Mouse (Mus musculus) cerebellum, adult 9-10 months (tissue): Measurements from ENCODE around the gene Rab44.
A peak's percentile ranks its signal among the peaks of the same experiment; 100 is the strongest.
"Not testable (repeated sequence)": the region's sequence is repeated elsewhere in the genome, so short reads cannot be mapped to it uniquely, and the experiment has no call there.

ENCODE experiments used
- DNase-seq: peaks from one replicate; pipeline ENCODE4 v3.0.0; 2022

The Rab44 gene

GRCm38 (mm10) chr17:29091348-29091944, 22.5 kb upstream of the Rab44 start:
- DNase-seq: no peak

GRCm38 (mm10) chr17:29092497-29092896, 21.4 kb upstream of the Rab44 start:
- DNase-seq: no peak

- peak; percentile 72 for DNase-seq
Observed at GRCm38 (mm10) chr17:29093110-29093952, 20.6 kb upstream of the Rab44 start.

GRCm38 (mm10) chr17:29093961-29094309, 20.0 kb upstream of the Rab44 start:
- no peak for DNase-seq

DNA sequence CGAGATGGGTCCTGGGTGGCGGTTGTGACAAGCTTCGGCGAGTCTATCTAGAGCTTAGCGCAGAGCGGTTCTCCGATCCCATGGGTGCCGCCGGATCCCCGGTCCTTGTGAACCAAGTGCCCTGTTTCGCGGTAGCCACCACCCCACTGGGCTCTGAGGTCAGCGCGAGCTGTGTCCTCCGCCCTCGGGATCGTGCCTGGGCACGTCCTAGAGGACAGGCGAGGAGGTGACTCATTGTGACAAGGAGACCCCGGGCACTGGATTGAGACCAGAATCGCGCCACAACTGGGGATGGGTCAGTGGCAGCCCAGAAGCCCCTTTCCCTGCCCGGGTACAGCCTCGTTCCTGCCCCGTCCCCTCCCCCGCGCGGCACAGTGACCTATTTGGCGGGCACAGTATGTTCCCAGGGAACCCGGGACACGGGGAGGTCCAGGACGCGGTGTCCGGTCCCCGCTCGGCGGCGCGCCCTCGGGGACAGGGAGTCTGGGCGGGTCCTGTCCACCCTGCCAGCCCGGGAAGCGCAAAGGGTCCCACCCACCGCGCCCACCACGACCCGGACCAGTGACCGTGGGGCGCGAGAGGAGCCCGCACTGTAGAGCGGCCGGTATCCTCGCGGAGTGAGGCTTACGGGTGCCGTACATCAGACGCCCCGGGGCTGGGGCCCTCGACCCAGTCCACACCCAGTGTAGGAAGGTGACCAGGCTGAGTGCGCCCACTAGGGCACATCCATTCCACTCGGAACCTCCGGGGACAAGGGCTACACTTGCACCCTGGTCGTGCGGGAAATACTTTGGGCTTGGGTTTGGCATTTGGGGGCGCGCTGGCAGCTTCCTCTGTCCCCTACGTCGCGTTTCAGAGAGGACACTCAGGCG, 19.4 kb upstream of the Rab44 start:
- peak; percentile 62 for DNase-seq

DNA sequence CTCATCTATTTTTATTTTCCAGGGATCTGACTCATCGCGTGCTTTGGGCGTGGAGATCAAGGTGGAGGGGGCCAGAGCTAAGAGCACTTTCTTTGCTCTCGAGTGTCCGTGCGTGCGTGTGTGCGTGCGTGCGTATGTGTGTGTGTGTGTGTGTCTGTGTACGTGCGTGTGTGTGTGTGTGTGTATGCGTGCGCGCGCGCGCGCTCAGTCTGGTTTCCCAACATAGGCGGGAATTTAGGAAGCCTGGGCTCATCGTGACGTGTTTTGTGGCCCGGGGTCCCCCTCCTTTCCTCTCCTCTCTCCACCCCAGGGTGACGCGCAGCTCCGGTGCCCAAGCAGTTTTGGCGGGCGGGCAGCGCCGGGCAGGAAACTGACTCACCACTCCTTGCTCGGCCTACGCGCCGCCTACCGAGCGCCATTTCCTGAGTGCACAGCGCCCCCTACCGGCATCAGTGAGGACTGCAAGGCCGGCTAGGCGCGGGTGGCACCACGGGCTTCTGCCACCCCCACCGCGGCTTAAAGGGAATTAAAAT, 18.7 kb upstream of the Rab44 start:
- DNase-seq: peak; percentile 97

DNA sequence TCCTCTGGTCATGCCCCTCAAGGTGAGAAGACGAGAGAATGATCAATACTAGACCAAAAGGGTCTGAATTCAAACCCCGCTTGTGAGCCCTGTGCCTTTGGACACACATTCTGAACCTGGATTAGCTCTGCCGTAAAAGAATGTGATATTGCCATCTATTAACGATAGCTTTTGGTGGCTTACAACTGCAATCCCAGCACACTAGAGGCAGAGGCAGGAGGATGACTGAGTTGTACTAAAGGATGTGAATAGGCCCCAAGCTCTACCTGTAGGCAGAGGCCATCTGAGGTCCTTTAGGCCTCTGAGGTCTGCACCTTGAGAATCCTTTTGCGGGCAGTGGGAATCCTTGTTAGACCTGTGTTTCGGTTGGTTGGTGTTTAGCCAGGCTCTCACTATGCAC, 17.7 kb upstream of the Rab44 start:
- no peak for DNase-seq

DNA sequence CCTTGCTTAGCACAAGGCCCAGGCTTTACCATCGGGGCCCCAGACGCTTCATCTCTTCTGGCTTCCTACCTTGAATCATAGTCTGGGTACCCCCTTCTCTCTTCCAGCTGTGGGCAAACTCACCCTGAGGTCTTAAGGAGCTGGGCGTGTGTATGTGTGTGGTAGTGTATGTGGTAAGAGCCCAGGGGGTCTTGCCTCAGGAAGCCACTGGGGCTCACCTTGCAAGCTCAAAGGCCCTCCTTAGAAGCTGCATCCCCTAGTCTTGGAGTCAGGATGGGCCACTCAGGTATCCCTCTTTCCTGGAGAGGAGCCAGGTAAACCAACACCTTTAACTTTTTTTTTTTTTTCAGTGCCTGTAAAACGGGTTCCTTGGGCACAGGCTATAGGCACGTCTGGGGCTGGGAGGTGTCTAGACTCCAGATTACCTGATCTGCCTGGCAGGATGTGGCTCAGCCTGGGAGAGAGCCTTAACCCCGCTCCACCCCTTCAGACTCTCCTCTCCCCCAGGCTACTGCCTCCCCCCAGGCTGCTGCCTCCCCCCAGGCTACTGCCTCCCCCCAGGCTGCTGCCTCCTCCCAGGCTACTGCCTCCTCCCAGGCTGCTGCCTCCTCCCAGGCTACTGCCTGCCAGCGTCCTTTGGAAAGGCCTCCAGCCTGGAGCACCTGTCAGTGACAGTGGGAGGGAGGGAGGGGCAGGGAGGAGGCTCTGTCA, 16.9 kb upstream of the Rab44 start:
- no peak for DNase-seq

DNA sequence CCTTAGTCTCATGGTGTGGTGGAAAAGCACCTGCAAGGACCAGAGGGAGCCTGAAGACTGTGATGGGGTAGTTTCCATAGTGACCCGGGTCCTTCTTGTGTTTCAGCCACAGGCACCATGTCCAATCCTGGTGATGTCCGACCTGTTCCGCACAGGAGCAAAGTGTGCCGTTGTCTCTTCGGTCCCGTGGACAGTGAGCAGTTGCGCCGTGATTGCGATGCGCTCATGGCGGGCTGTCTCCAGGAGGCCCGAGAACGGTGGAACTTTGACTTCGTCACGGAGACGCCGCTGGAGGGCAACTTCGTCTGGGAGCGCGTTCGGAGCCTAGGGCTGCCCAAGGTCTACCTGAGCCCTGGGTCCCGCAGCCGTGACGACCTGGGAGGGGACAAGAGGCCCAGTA, 15.7 kb upstream of the Rab44 start:
- no peak for DNase-seq

DNA sequence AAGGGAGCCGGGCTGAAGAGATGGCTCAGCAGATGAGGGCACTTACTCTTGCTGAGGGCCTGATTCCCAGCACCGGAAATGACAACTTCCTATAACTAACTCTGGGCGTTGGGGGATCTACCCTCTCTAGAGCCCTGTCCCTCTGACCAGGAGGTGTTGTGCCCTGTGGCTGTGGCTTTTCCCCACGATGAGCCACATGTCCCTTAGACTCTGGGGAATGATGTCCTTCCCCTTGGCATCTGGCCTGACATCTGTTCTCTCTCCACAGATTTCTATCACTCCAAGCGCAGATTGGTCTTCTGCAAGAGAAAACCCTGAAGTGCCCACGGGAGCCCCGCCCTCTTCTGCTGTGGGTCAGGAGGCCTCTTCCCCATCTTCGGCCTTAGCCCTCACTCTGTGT, 14.9 kb upstream of the Rab44 start:
- DNase-seq: no peak

GRCm38 (mm10) chr17:29100627-29101026, 13.3 kb upstream of the Rab44 start:
- DNase-seq: no peak

- DNase-seq: not testable (repeated sequence)
Observed at GRCm38 (mm10) chr17:29110356-29110755, 3.6 kb upstream of the Rab44 start.

- no peak for DNase-seq
Observed at GRCm38 (mm10) chr17:29111332-29111731, 2.6 kb upstream of the Rab44 start.

DNA sequence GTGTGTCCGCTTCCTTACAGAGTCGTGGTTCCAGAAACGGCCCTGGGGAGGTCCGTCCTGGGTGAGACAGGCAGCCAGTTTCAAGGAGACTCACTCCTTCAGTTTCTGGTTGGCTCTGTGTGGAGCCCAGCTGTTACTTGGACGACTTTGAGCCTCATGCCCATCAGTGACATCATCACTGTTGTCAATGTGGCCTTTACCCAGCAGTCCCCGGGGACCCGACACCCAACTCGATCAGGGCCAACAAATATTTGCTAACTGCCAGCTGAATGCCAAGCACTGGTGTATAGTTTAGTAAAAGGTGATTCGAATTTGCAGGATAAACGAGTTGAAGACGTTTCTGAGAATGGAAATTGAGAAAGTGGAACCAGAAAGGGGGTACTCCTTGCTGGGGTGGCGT, 2.1 kb downstream of the Rab44 start:
- DNase-seq: no peak

- DNase-seq: no peak
Observed at GRCm38 (mm10) chr17:29117006-29117648, 3.2 kb downstream of the Rab44 start.

- no peak for DNase-seq
Observed at GRCm38 (mm10) chr17:29118057-29118456, 4.1 kb downstream of the Rab44 start.

GRCm38 (mm10) chr17:29120666-29121065, 6.7 kb downstream of the Rab44 start:
- no peak for DNase-seq

DNA sequence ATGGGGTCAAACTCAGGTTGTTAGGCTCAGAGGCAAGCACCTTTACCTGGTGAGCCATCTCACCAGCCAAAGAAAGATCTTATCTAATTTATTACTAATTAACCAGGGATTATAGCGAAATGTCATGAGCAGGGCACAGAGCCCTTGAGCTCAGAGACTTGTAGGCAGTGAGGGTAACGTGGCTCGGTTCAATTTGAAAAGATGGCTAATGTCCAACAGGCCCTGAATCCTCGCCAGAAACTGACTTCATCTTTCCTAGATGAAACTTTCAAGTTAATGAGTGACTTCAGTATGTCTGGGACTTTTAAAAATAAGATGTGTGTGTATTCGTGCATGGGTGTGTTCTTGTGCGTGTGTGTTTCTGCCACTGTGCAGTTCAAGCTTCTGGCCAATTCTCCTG, 8.9 kb downstream of the Rab44 start:
- no peak for DNase-seq

GRCm38 (mm10) chr17:29123578-29124174, 9.7 kb downstream of the Rab44 start:
- no peak for DNase-seq

DNA sequence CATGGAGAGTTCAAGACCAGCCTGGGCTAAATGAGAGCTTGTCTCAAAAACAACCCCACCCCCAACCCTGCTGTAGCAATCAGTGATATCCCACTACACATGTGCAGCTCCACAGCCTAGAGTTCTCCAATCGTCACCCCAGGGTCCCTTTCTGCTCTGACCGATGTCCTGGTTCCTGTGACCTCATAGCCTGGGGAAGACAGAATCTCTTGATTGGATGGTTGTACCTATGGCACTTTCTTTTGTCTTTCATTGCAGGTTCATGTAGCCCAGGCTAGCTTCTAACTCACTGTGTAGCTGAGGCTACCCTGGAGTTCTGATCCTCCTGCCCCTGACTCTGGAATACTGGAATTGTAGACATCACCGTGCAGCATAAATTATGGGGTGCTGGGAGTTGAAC, 12.6 kb downstream of the Rab44 start:
- no peak for DNase-seq

DNA sequence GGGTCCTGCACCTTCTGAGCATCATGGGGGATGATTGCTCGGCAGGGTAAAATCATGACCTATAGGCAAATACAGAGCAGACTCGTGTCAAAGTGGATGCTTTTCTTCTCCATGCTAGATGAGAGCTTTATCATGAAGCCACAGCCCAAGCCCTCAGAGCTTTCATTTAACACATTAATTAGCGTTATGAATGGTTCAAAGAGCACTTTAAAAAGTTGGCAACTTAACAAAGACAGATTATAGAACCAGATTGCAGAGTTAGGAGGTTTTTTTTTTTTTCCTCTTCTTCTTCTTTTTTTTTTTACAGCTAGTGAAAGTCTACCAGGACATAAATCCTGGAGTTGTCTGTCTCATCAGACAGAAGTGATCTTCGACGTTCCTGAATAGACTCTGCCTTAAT, 15.4 kb downstream of the Rab44 start:
- DNase-seq: no peak

DNA sequence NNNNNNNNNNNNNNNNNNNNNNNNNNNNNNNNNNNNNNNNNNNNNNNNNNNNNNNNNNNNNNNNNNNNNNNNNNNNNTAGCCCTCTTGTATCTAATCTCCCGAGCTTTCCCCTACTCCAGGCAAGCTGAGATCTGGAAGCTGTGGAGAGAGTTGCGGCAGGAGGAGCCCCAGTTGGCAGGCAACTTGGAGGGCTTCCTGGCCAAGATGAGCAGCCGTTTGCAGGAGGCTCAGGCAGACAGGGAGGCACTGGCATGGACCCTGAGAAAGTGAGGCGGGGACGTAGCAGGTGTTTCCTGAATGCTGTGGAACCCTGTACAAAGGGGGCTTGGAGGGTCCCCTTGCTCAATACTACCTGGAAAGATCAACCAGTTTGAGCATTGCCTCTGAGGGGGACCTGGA, 21.1 kb downstream of the Rab44 start:
- DNase-seq: no peak
